Mouse (Mus musculus): ENCODE measurements at regions not wholly inside any gene's neighbourhood (a gene's known extent, or its start where the extent isn't known, plus 50 kb on each side); places are given as distances from the start of the nearest gene placed in this dataset.

DNA sequence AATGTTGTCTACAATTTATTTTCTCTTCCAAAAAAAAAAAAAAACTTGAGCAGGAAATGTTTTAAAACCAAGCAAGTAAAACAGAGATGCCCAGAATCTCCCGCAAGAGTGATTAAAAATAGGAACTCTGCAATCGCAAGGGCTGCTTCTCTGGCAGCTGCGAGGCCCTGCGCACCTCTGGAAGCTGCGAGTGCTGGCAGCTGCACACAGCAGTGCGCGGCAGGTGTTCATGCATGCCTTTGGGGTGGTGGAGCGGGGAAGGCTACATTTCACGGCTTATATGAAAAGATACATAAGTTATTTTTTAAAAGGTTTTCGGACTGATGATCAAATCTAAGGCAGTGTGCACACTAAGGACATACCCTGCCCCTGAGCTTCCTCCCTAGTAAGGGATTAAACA, 179.3 kb upstream of the Rfx3 start:
- TF ChIP-seq POLR2A (IDR thresholded peaks at IDR 0.05; ENCODE audit: insufficient read depth, low read depth, low read length) (no peak), CTCF (IDR thresholded peaks at IDR 0.05; ENCODE audit: insufficient read depth, low read depth, low read length) (no peak)
